Mouse (Mus musculus) heart, embryonic 10.5 days (tissue): ENCODE results near the gene Clic3. TPM values are rescaled to one million over a fixed set of nuclear protein-coding genes. Genes with fewer than 3 reads are reported as not detected.

Experiments
- DNase-seq: peaks from one replicate; pipeline ENCODE4 v3.0.0-alpha.2; 2017; ENCODE audit warnings: low spot score
- H3K27ac ChIP-seq: fragments of 300-500 bp; sonication (generic); 2 replicates; pipeline ENCODE4 v1.5.1; 2016; ENCODE audit warnings: mild to moderate bottlenecking
- H3K27me3 ChIP-seq: fragments of 300-500 bp; sonication (generic); 2 replicates; pipeline ENCODE4 v1.6.1; 2016; ENCODE audit warnings: mild to moderate bottlenecking; ENCODE audit not compliant: poor library complexity, insufficient read depth, severe bottlenecking
- H3K36me3 ChIP-seq: fragments of 300-500 bp; sonication (generic); 2 replicates; pipeline ENCODE4 v1.6.1; 2016; ENCODE audit warnings: mild to moderate bottlenecking, moderate library complexity
- H3K4me1 ChIP-seq: fragments of 300-500 bp; sonication (generic); 2 replicates; pipeline ENCODE4 v1.6.1; 2016; ENCODE audit warnings: mild to moderate bottlenecking
- H3K4me3 ChIP-seq: fragments of 300-500 bp; sonication (generic); 2 replicates; pipeline ENCODE4 v1.5.1; 2016; ENCODE audit warnings: mild to moderate bottlenecking, moderate library complexity
- H3K9me3 ChIP-seq: fragments of 300-500 bp; sonication (generic); 2 replicates; pipeline ENCODE4 v1.6.1; 2016; ENCODE audit warnings: mild to moderate bottlenecking, moderate library complexity
- WGBS: fragments of 180-500 bp; shearing (Covaris S2); methylation state at CpG from one replicate; pipeline ENCODE4 v1.1.7; 2016; 5-methylcytosine and 5-hydroxymethylcytosine counted together
- polyA plus RNA-seq: library from polyadenylated mRNA; unstranded; fragments of >200 nt; fragmentation: Nextera tagmentation; extraction: Ambion mirVana; gene quantifications from 2 replicates; pipeline ENCODE4 v1.2.1, GENCODE M21; 2016

The Clic3 gene
- polyA plus RNA-seq, 1 experiment from 2014 or later: 0.69 TPM

GRCm38 (mm10) chr2:25477541-25477940 is 20.9 kb downstream of the Clic3 start:
- Histone ChIP-seq H3K4me3 (no peak overlapping the region), H3K27ac (no peak overlapping the region), H3K9me3 (no peaks in the 10 kb centered on the region), H3K36me3 (no peaks in the 10 kb centered on the region), H3K27me3 (peaks cover 10% of the 10 kb centered on the region; the same call in 1 of the 2 replicates), H3K4me1 (no peaks in the 10 kb centered on the region)
- 84% methylated on average over 8 of the region's 8 CpGs for WGBS
- DNase-seq: no peak

DNA sequence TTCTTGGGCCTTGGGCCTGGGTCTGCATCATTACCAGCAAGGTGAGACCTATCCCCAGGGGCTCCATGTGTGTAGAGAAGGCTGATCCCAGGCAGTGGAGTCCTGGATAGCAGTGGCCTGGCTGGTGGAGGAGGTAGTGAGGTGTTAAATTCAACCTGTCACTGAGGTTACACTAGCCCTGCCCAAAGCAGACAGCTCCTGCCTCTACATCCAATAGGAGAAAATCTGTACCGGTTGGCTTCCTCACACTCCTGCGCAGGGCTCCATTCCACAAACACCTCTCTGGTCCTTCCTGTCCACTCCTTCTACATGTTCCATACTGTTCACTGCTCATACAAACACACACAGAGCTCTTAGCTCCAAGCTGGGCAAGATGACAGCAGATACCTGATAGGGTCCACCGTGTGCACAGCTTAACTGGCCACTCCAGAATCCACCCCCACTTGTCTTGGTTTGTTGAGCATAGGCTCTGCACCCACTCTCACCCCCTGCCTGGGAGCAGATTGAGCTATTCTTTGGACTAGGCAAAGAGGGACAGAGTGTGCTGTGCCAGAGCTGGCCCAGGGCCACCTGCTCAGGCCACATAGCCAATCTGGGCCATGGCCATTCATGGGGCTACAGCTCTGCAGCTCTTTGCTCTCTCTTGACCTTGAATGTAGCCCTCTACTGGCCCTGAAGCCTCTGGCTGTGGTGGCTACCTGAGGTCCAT is 21.5 kb downstream of the Clic3 start:
- Histone ChIP-seq H3K27me3 (peaks cover 12% of the 10 kb centered on the region; the same call in 1 of the 2 replicates), H3K4me1 (no peaks in the 10 kb centered on the region), H3K9me3 (no peaks in the 10 kb centered on the region), H3K36me3 (no peaks in the 10 kb centered on the region), H3K4me3 (no peak overlapping the region), H3K27ac (no peak overlapping the region)
- DNase-seq: no peak
- WGBS: 83% methylated on average over 3 of the region's 3 CpGs

DNA sequence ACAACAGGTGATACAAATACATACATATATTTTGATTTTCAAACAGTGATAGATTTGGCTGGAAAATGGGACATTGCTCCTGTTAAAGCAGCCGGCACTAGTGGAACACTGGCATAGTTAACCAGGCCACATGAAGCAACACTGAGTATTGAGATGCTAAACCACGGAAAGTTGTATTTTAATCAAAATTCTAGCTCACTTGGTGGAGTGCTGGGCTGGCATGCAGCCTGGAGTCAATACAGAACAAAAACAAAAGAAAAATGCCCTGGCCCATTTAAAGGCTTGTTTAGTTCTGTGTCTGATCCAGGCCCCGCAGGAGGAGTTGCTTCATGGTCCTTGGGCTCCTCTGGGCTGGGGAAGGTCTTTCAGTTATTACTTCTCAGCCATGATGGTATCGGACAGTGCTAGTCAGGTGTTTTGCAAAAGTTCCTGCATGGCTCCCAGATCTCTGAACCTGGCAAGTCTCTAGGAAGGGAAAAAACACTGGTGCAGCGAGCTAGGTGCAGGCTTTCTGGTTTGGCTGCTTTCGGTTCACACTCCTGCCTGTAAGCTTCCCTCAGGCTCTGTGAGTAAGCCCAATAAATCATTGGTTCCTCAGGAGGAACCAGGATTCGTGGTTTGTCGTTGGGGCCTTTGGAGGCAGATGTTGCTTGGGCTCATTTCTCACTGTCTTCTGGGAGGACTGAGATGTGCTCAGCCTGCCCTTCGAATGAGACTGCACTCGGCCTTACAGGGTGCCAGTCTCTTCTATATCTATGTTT is 23.1 kb downstream of the Clic3 start:
- H3K4me3 ChIP-seq: no peak overlapping the region
- no peaks in the 10 kb centered on the region for H3K9me3 ChIP-seq
- no peaks in the 10 kb centered on the region for H3K4me1 ChIP-seq
- WGBS: 70% methylated on average over 10 of the region's 10 CpGs
- peaks cover 24% of the 10 kb centered on the region; the same call in 1 of the 2 replicates for H3K27me3 ChIP-seq
- no peak overlapping the region for H3K27ac ChIP-seq
- H3K36me3 ChIP-seq: no peaks in the 10 kb centered on the region
- no peak for DNase-seq

DNA sequence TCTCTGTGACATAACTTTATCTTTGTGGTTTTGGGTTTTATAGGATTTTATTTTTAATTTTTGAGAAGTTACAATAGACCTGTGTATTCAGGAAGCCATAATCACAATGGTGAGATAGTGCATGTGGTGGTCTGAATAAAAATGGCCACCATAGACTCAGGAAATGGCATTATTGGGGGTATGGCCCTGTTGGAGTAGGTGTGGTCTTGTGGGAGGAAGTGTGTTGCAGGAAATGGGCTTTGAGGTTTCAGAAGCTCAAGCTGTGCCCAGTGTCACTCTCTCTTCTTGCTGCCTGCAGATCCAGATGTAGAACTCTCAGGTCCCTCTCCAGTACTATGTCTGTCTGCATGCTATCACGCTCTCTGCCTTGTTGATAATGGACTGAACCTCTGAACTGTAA is 23.9 kb downstream of the Clic3 start:
- Histone ChIP-seq H3K9me3 (no peaks in the 10 kb centered on the region), H3K27me3 (peaks cover 30% of the 10 kb centered on the region; the same call in 1 of the 2 replicates), H3K36me3 (no peaks in the 10 kb centered on the region), H3K4me3 (no peak overlapping the region), H3K4me1 (no peaks in the 10 kb centered on the region), H3K27ac (no peak overlapping the region)
- no peak for DNase-seq
- WGBS: 73% methylated on average over 1 of the region's 1 CpGs

GRCm38 (mm10) chr2:25482969-25483368 is 26.3 kb downstream of the Clic3 start:
- Histone ChIP-seq H3K27ac (no peak overlapping the region), H3K36me3 (no peaks in the 10 kb centered on the region), H3K4me1 (no peaks in the 10 kb centered on the region), H3K9me3 (no peaks in the 10 kb centered on the region), H3K4me3 (no peak overlapping the region), H3K27me3 (peaks cover 26% of the 10 kb centered on the region; the same call in 1 of the 2 replicates)
- no peak for DNase-seq
- 19% methylated on average over 7 of the region's 7 CpGs for WGBS

DNA sequence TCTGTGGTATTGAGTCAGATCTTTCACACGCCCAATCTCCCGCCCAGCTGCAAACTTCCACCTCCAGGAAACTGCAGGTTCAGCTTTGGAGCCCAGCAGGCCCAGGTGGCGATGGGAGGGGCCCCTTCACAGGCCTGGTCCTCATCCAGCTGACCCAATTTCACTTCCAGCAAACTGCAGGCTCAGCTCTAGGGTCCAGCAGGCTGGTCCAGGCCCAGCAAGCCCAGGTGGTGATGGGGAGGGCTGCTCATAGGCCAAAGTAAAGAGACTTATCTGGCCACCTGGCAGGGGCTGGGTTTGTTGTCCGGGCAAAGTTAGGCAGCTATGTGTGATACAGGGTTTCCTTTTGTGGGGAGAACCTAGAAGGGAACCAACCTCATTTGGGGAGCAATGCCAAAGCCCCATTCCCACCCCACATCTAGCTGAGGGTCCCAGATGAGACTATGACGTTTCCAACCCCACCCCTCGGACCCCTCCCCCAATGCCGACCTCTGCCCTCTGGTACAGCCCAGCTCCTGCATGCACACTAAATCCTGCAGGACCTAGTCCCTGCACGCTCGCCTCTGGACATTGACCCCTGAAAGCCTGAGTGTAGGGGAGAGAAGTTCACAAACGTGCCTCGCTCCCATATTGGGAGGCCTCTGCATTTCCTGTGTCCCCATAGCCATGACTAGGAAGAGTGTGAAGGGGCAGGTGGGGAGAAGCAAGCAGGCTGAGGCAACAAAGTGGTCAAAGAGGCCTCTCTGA is 28.4 kb downstream of the Clic3 start:
- Histone ChIP-seq H3K4me3 (no peak overlapping the region), H3K4me1 (no peaks in the 10 kb centered on the region), H3K9me3 (no peaks in the 10 kb centered on the region), H3K36me3 (no peaks in the 10 kb centered on the region), H3K27ac (no peak overlapping the region), H3K27me3 (peaks cover 29% of the 10 kb centered on the region; the same call in 1 of the 2 replicates)
- no peak for DNase-seq
- 69% methylated on average over 11 of the region's 11 CpGs for WGBS

DNA sequence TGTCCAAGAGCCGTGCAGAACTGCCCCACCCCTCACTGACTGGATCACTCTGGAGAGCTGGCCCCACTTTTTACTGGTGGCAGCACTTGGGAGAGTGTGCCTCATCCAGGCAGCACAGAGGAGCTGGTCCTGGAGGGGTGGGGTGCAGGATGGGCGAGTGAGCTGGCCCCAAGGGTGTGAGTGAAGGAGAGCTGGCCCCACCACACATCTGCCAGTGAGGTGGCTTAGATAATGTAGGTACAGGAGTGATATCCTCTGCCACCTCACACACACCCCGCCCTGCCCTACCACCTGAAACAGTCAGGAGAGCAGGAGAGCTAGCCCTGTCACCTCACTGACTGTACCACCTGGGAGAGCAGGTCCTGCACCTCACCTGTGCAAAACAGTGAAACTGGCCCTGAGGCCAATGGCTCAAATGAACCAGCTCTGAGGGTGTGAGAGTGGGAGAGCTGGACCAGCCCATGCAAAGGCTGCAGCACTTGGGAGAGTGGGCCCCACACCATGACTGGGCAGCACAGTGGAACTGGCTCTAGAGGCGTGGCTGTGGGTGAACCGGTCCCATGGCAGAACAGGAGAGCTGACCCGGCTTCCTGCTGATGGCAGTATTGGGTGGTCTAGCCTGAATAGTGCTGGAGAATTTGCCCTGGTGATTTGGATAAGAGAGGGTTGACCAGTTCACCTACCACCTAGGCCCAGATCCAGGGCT is 31.5 kb downstream of the Clic3 start:
- H3K9me3 ChIP-seq: no peaks in the 10 kb centered on the region
- no peak for DNase-seq
- H3K36me3 ChIP-seq: no peaks in the 10 kb centered on the region
- peaks cover 30% of the 10 kb centered on the region; the same call in 1 of the 2 replicates for H3K27me3 ChIP-seq
- H3K4me1 ChIP-seq: no peaks in the 10 kb centered on the region
- H3K27ac ChIP-seq: no peak overlapping the region
- 74% methylated on average over 6 of the region's 6 CpGs for WGBS
- no peak overlapping the region for H3K4me3 ChIP-seq

- 73% methylated on average over 7 of the region's 7 CpGs for WGBS
- no peak for DNase-seq
- no peak overlapping the region for H3K27ac ChIP-seq
- H3K27me3 ChIP-seq: peaks cover 26% of the 10 kb centered on the region; the same call in 1 of the 2 replicates
- H3K4me3 ChIP-seq: no peak overlapping the region
- H3K9me3 ChIP-seq: no peaks in the 10 kb centered on the region
- H3K4me1 ChIP-seq: no peaks in the 10 kb centered on the region
- no peaks in the 10 kb centered on the region for H3K36me3 ChIP-seq
Measured at GRCm38 (mm10) chr2:25488671-25489068, 32.0 kb downstream of the Clic3 start.

DNA sequence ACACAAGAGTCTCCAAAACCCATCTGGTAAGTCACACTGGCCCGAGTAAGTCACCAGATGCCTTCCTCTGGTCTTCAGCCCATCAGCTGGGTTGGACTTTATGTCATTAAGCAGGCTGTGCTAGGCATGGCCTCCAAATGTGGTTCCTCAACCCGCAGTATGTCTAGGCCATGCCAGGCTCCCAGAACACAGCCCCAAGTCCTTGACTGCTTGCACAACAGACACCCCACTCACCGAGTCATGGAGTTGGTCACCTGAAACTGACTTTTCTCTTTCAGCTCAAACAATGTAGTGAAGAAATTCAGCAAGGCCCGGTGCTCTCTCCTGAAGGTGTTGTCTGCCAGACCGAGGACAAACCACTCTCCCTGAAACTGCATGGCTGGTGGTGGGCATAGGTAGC is 36.4 kb downstream of the Clic3 start:
- WGBS: 72% methylated on average over 5 of the region's 5 CpGs
- no peak for DNase-seq
- H3K4me1 ChIP-seq: peaks cover 7% of the 10 kb centered on the region

DNA sequence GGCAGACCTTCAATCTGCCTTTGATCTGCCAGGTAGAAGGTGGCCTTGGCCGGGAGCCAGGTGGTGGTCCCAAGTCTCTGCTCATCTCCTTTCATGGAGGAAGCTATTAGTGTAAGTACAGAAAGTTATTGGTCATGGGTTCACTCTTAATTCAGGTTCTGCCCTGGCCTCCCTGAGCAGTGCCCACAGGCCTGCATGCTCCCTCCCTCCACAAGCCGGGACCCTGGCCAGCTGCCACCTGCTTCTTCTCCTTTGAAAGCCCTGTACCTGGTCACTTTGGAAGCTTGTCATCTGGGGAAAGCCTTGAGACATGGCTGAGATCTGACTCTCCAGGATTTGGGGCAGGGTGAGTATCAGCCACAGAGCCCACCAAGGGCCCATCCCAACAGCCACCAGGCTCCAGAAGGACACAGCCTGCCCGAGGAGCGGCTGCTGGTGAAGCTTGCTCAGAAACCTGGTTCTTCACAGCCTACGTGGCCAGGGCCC is 36.9 kb downstream of the Clic3 start, which contains the start of gene Lcn12:
Lcn12 (minus strand) TSS at position 436 of the 486 bp plus-strand sequence.
- Histone ChIP-seq H3K27ac (no peak within 1 kb of the TSS), H3K9me3 (no peaks in the 10 kb centered on the region), H3K27me3 (0 out of 2 replicates have a peak, but pooled peaks cover 6% of the 10 kb centered on the region), H3K4me1 (peaks cover 12% of the 10 kb centered on the region), H3K4me3 (no peak within 1 kb of the TSS), H3K36me3 (no peaks in the 10 kb centered on the region)
- 79% methylated on average over 5 of the region's 5 CpGs for WGBS
- no peak for DNase-seq

More for the DNA sequence above, 36.4 kb downstream of the Clic3 start:
- no peaks in the 10 kb centered on the region for H3K9me3 ChIP-seq
- no peak overlapping the region for H3K4me3 ChIP-seq
- no peaks in the 10 kb centered on the region for H3K36me3 ChIP-seq
- H3K27ac ChIP-seq: no peak overlapping the region
- H3K27me3 ChIP-seq: peaks cover 8% of the 10 kb centered on the region; the same call in 1 of the 2 replicates

DNA sequence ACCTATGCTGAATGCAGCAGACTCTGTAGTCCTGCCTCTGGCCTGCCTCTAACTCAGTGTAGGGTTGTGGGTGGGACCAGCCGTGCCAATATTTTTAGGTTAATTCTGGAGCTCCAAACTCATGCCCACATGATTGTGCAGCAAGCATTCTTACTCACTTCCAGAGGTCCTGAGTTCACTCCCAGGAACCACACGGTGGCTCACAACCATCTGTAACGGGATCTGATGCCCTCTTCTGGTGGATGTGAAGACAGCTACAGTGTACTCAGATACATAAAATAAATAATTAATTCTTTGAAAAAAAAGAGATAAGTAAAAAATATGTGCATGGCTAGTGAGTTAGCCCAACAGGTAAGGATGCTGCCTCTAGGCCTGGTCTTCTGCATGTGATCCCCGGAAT is 39.8 kb downstream of the Clic3 start:
- DNase-seq: no peak
- H3K4me3 ChIP-seq: no peak overlapping the region
- 38% methylated on average over 4 of the region's 4 CpGs for WGBS

More for the DNA sequence above, 39.8 kb downstream of the Clic3 start:
- Histone ChIP-seq H3K9me3 (no peaks in the 10 kb centered on the region), H3K27ac (no peak overlapping the region), H3K27me3 (no peaks in the 10 kb centered on the region), H3K36me3 (no peaks in the 10 kb centered on the region), H3K4me1 (peaks cover 33% of the 10 kb centered on the region)
